In the genomic region with DNA sequence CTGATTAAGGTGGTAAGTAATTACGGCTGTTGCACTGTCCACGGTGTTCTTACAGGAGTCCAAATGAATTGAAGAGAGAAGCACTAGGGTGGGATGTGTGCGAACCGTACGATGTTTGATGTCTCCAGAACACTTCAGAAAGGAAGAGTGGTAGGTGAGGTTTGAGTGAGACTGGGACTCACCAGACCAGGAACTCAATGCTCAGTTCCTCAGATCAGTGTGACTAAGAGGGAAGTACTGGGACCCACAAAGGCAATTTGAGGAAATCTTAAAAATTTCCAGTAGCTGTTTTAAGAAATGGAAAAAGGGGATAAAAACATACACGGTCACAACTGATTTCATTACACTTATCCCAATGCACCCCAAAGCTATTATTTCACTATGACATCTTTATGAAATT, we compare ENCODE assay signal across 16 mouse cellular contexts.
"Had no signal": no experiment of that assay in that cellular context is flagged by ENCODE, and none has a peak within 500 bp of the region (broad histone marks: within the 10 kb centered on the region; RNA-seq: fewer than 3 reads in every experiment).

No protein-coding gene starts in this region.

- H3K36me3 ChIP-seq: heart, embryonic 10.5 days; heart, embryonic 12.5 days; hindbrain, embryonic 10.5 days; hindbrain, embryonic 12.5 days; intestine, embryonic 15.5 days; kidney, embryonic 15.5 days; limb, embryonic 10.5 days; limb, embryonic 12.5 days; liver, embryonic 13.5 days had no signal

- H3K9ac ChIP-seq: heart, embryonic 12.5 days; hindbrain, embryonic 12.5 days; hindbrain, embryonic 14.5 days; intestine, embryonic 15.5 days; kidney, embryonic 15.5 days; limb, embryonic 12.5 days; liver, embryonic 13.5 days had no signal

- H3K27me3 ChIP-seq: heart, embryonic 12.5 days; hindbrain, embryonic 12.5 days; intestine, embryonic 15.5 days; kidney, embryonic 15.5 days; limb, embryonic 12.5 days; liver, embryonic 13.5 days had no signal

- H3K4me3 ChIP-seq: heart, embryonic 10.5 days; heart, embryonic 12.5 days; hindbrain, embryonic 10.5 days; hindbrain, embryonic 12.5 days; intestine, embryonic 15.5 days; kidney, embryonic 15.5 days; layer of hippocampus, adult 2 months; left cerebral cortex, adult 2 months; limb, embryonic 10.5 days; limb, embryonic 12.5 days; liver, embryonic 13.5 days had no signal

- H3K27ac ChIP-seq: heart, embryonic 10.5 days; hindbrain, embryonic 10.5 days; hindbrain, embryonic 12.5 days; hindbrain, embryonic 14.5 days; intestine, embryonic 15.5 days; kidney, embryonic 15.5 days; layer of hippocampus, adult 2 months; left cerebral cortex, adult 2 months; limb, embryonic 10.5 days; limb, embryonic 12.5 days; liver, embryonic 13.5 days had no signal

- ATAC-seq: hindbrain, embryonic 16.5 days; inflammation-experienced regulatory T-cells, adult 6 months; intestine, embryonic 15.5 days; intestine, postnatal 0 days had no signal

- H3K4me2 ChIP-seq: heart, embryonic 12.5 days; hindbrain, embryonic 12.5 days; hindbrain, embryonic 14.5 days; intestine, embryonic 15.5 days; kidney, embryonic 15.5 days; limb, embryonic 12.5 days; liver, embryonic 11.5 days; liver, embryonic 13.5 days had no signal

- H3K4me1 ChIP-seq: heart, embryonic 10.5 days; heart, embryonic 12.5 days; hindbrain, embryonic 10.5 days; intestine, embryonic 15.5 days; kidney, embryonic 15.5 days; limb, embryonic 12.5 days; liver, embryonic 13.5 days had no signal

- H3K9me3 ChIP-seq: heart, embryonic 10.5 days; heart, embryonic 12.5 days; hindbrain, embryonic 10.5 days; hindbrain, embryonic 12.5 days; intestine, embryonic 15.5 days; kidney, embryonic 15.5 days; limb, embryonic 10.5 days; limb, embryonic 12.5 days had no signal
